Mouse (Mus musculus) heart, adult 2 months (tissue): ENCODE measurements around the gene B430306N03Rik.

ENCODE experiments used
- CTCF ChIP-seq: fragments of 200-600 bp; IDR thresholded peaks from 2 replicates; pipeline ENCODE4 v1.8.1; 2022; ENCODE audit warnings: antibody characterized with exemption, mild to moderate bottlenecking, moderate library complexity
- EP300 ChIP-seq: fragments of 200-500 bp; IDR thresholded peaks from 2 replicates; pipeline ENCODE4 v1.6.1; 2011; ENCODE audit warnings: low read depth, low read length, control low read depth; ENCODE audit not compliant: insufficient read depth
- POLR2A ChIP-seq: fragments of 200-500 bp; IDR thresholded peaks from 2 replicates; pipeline ENCODE4 v1.6.1; 2011; ENCODE audit warnings: mild to moderate bottlenecking, low read depth, low read length, control low read depth; ENCODE audit not compliant: insufficient read depth

- TF ChIP-seq POLR2A = no peak
- TF ChIP-seq CTCF = no peak
- TF ChIP-seq EP300 = no peak
These were observed 49.2 kb upstream of the B430306N03Rik start for GRCm38 (mm10) chr17:48266610-48267304.
